Mouse (Mus musculus) adrenal gland, adult 8-10 months (tissue): ENCODE data around the gene Bysl. TPM values are rescaled to one million over a fixed set of nuclear protein-coding genes. Genes with fewer than 3 reads are reported as not detected.

Source experiments
- total RNA-seq, 4 experiments: library from RNA; stranded (reverse); gene quantifications; 2 replicates each; pipeline ENCODE4 v1.2.4; 2022

The Bysl gene
- total RNA-seq, 4 experiments from 2014 or later, result 17.0 to 18.6 (median 17.9) TPM

Other genes with a start within 250 kb of the Bysl start
- gene Mrps10, start 242.6 kb downstream of the Bysl start, total RNA-seq, result 10 to 100 TPM; 46.1 to 54.7 (median 50.0) TPM
- gene Guca1b, start 226.1 kb downstream of the Bysl start, total RNA-seq, result 1 to 10 TPM; 1.6 to 2.9 (median 2.1) TPM
- gene Guca1a, start 210.9 kb downstream of the Bysl start, total RNA-seq, result 1 to 10 TPM; 3.0 to 4.5 (median 3.4) TPM
- gene AI661453, start 174.9 kb downstream of the Bysl start, total RNA-seq, result 1 to 10 TPM in 2 of 4 experiments, under 1 TPM in 2; 0.83 to 1.2 (median 0.99) TPM
- under 1 TPM in 2 of 4 experiments, not detected in 2; 0.17 to 0.35 TPM for gene 1700001C19Rik, start 174.1 kb downstream of the Bysl start, total RNA-seq
- 10 to 100 TPM; 22.8 to 29.9 (median 25.9) TPM for gene Taf8, start 109.2 kb downstream of the Bysl start, total RNA-seq
- gene Ccnd3, start 106.4 kb downstream of the Bysl start, total RNA-seq, result 100 to 1,000 TPM; 350 to 623 (median 446) TPM
- gene Med20, start 90 bp upstream of the Bysl start, total RNA-seq, result 10 to 100 TPM; 42.6 to 53.7 (median 48.3) TPM
- gene Gm20517, start 97 bp upstream of the Bysl start, total RNA-seq, result 1 to 10 TPM; 3.5 to 6.0 (median 5.1) TPM
- 10 to 100 TPM in 1 of 4 experiments, 1 to 10 TPM in 3; 4.1 to 11.1 (median 6.8) TPM for gene Usp49, start 19.2 kb upstream of the Bysl start, total RNA-seq
- 100 to 1,000 TPM; 166 to 270 (median 207) TPM for gene Tomm6, start 76.9 kb upstream of the Bysl start, total RNA-seq
- 10 to 100 TPM in 1 of 4 experiments, 1 to 10 TPM in 3; 3.9 to 10.5 (median 8.6) TPM for gene Frs3, start 77.5 kb upstream of the Bysl start, total RNA-seq
- 1 to 10 TPM in 3 of 4 experiments, under 1 TPM in 1; 0.67 to 2.2 (median 1.8) TPM for gene Gm21981, start 83.0 kb upstream of the Bysl start, total RNA-seq
- 1 to 10 TPM; 2.4 to 4.5 (median 3.1) TPM for gene Prickle4, start 83.2 kb upstream of the Bysl start, total RNA-seq
- gene Pgc, start 115.3 kb upstream of the Bysl start, total RNA-seq, result not detected
- gene Tfeb, start 125.5 kb upstream of the Bysl start, total RNA-seq, result 10 to 100 TPM; 17.3 to 32.1 (median 24.2) TPM
- gene Mdfi, start 223.2 kb upstream of the Bysl start, total RNA-seq, result 1 to 10 TPM; 1.2 to 3.3 (median 1.6) TPM